Mouse (Mus musculus) small intestine, adult 10 weeks (tissue): Measurements from ENCODE around the gene Zfyve1. TPM values are rescaled to one million over a fixed set of nuclear protein-coding genes. Genes with fewer than 3 reads are reported as not detected.

Experiments used
- polyA plus RNA-seq: library from polyadenylated mRNA; stranded (reverse); fragments of 350-450 nt; fragmentation: Illumina TruSeq; extraction: RNeasy Lipid Tissue Mini Kit (QIAGEN cat#74804); gene quantifications from one replicate; pipeline ENCODE4 v1.2.3, GENCODE M21; 2014; ENCODE audit warnings: low replicate concordance

Zfyve1 gene
- polyA plus RNA-seq = 7.0 TPM

DNA sequence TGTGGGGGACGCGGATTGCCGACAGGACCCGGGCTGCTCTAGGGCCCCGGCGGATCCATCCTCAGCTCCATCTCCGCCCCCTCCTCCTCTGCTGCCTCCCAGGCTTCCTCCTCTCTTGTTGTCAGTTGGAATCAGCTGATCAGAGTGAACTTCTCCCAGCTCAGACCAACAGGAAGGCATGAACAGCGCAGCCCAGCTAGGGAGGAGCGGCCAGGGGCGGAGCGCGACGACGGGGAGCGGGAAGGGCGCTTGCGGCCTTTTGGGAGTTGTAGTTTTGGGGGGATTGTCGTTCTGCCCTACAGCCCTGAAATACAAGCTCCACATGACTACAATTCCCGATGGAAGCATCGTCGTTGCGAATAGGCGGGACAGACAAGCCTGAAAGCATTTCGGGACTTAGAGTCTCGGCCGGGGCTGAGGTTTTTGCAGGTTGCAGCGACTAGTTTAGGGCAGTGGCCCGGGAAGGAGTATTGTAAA, at the start of gene Zfyve1:
Gene Zfyve1 (minus strand): TSS at position 198 of the 477 bp plus-strand sequence.

DNA sequence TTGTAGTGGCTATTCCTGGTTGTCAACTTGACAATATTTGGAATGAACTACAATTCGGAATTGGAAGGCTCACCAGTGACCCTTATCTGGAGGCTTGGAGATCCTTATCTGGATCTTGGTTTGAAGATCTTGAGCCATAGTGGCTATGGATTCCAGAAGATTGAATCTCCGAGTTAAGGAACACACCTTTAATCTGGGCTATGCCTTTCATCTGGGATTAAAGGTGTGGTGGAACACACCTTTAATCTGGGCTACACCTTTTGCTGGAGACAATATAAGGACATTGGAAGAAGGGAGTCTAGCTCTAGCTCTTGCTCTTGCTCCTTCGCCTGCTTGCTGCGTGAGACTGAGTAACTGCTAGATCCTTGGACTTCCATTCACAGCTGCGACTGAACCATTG, 33.9 kb upstream of the Zfyve1 start, which contains the start of gene Rbm25:
Gene Rbm25 (plus strand): TSS at position 301 of the 400 bp plus-strand sequence.

DNA sequence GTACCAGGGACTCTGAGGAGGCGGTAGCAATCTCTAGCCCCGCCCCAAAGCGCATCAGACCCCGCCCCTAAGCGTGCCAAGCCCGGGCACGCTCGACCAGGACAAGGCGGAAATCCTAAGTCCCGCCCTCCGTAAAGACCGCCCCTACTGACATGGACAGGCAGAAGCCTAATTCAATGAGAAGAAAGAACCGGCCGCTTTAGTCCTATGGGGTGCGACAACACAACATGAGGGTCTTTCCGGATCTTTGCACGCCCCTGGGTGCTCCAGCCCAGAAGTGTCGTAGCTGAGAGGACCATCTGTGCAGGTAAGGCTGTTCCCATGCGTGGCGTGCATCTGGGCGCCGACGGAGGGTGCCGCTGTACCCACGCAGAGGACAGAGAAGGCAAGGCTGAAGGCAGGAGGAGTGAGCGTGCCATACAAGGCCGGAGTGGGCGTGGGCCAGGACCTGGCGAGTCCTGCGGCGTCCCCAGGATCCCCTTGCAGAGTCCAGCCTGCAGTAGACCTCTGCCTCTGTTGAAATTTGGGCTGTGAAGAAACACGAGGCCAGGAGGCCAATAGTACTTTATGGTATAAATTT, 76.6 kb downstream of the Zfyve1 start, which contains the start of gene Dcaf4:
Gene Dcaf4 (plus strand): TSS at position 156 of the 580 bp plus-strand sequence.

Other genes with a start within 250 kb of the Zfyve1 start
- 8.2 TPM for gene Dpf3, start 109.5 kb downstream of the Zfyve1 start, polyA plus RNA-seq
- 0.63 TPM for gene Dcaf4, start 76.8 kb downstream of the Zfyve1 start, polyA plus RNA-seq
- 286 TPM for gene Rbm25, start 34.0 kb upstream of the Zfyve1 start, polyA plus RNA-seq
- 51.0 TPM for gene Psen1, start 90.9 kb upstream of the Zfyve1 start, polyA plus RNA-seq
- gene Papln, start 166.4 kb upstream of the Zfyve1 start, polyA plus RNA-seq = 0.52 TPM